14 mouse cellular contexts compared by ENCODE assay signal in the genomic region with DNA sequence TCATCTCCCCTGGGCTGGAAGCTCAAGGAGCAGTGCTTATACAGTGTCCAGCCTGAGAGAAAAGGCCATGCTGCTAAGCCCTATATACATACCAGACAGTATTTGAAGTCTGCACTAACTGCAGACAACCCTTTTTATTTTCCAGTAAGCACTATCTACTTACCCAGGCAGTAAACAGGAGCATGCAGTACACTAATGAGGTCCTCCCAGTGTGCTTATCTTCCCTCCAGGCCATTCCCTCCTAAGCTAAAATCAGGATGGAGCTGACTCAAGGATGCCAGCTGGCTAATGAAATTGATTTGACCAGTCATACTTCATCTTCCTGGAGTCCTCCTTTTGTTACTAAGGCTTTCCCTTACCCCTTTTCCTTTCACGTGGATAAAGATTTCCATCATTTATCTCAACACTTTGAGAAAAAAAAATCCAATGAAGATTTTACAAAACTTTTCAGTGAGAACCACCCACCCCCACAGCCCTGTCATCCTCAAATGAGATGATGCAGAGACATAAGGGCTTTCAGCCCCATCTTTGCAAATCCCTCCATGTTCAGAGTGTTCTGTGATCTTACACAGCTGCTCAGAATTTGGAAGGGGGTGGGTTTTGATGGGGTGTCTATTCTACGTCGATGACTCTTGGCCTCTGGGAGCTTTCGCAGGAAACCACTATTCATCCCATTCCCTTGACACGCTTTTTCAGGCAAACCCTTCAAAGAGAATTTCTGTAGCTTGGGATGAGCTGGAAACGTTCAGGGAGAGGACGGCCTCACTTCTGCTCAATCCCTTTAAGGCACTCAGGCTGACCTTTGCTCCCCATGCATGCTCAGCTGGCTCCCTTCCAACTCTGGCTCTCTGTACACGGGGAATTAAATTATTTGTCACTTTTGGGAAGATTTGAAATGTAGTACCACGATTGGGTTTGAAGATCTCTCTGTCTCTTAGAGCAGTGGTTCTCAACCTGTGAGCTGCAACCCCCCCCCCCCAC.
DNase-seq lines count a peak whose midpoint lies in the region; ATAC-seq lines count a peak whose summit lies in the region.
"Had no signal": no experiment of that assay in that cellular context is flagged by ENCODE, and none has a peak within 500 bp of the region (broad histone marks: within the 10 kb centered on the region; RNA-seq: fewer than 3 reads in every experiment).

No protein-coding gene starts in this region.

- intact Hi-C loops in gastrocnemius, postnatal 14 days (cut with DNase I; ENCODE audit: low total_unique reads): loop anchor here (5.0 kb wide), 1 partner anchor 273 kb away; no protein-coding TSS in a partner anchor
- intact Hi-C loops in gastrocnemius, postnatal 36 days (cut with DNase I): loop anchor here (5.0 kb wide), 1 partner anchor 268 kb away; no protein-coding TSS in a partner anchor

- no peak for ATAC-seq in liver, embryonic 12.5 days
- peak; percentile 42; the same call in 1 of the 2 replicates for ATAC-seq in intestine, embryonic 16.5 days
- ATAC-seq: forebrain, embryonic 14.5 days had no signal

- H3K4me2 ChIP-seq in liver, embryonic 12.5 days: no peak overlapping the region
- no peak overlapping the region for H3K4me2 ChIP-seq in intestine, embryonic 16.5 days (ENCODE audit: low read depth, low read length)
- H3K4me2 ChIP-seq: embryonic facial prominence, embryonic 12.5 days; neural tube, embryonic 15.5 days had no signal

- H3K27ac ChIP-seq in liver, embryonic 12.5 days: peak overlapping the region; percentile 40
- peak overlapping the region; percentile 26; the same call in 1 of the 2 replicates for H3K27ac ChIP-seq in intestine, embryonic 16.5 days (ENCODE audit: low read length)
- H3K27ac ChIP-seq: embryonic facial prominence, embryonic 12.5 days; macrophage; neural tube, embryonic 15.5 days had no signal

- H3K9ac ChIP-seq in liver, embryonic 12.5 days: no peak overlapping the region
- no peak overlapping the region for H3K9ac ChIP-seq in intestine, embryonic 16.5 days (ENCODE audit: low read depth, low read length)
- H3K9ac ChIP-seq: embryonic facial prominence, embryonic 12.5 days; neural tube, embryonic 15.5 days had no signal

- no peaks in the 10 kb centered on the region for H3K36me3 ChIP-seq in liver, embryonic 12.5 days
- H3K36me3 ChIP-seq in intestine, embryonic 16.5 days (ENCODE audit: control insufficient read depth, insufficient read depth, low read length): no peaks in the 10 kb centered on the region
- H3K36me3 ChIP-seq: embryonic facial prominence, embryonic 12.5 days; neural tube, embryonic 15.5 days had no signal

- H3K4me1 ChIP-seq in liver, embryonic 12.5 days: no peaks in the 10 kb centered on the region
- H3K4me1 ChIP-seq in intestine, embryonic 16.5 days (ENCODE audit: control insufficient read depth, insufficient read depth, low read length): peaks cover 9% of the 10 kb centered on the region; the same call in 1 of the 2 replicates
- H3K4me1 ChIP-seq: embryonic facial prominence, embryonic 12.5 days; neural tube, embryonic 15.5 days had no signal

- no peaks in the 10 kb centered on the region for H3K27me3 ChIP-seq in liver, embryonic 12.5 days (replicated peaks)
- no peaks in the 10 kb centered on the region for H3K27me3 ChIP-seq in intestine, embryonic 16.5 days (replicated peaks; ENCODE audit: control insufficient read depth, insufficient read depth, low read length)
- H3K27me3 ChIP-seq: embryonic facial prominence, embryonic 12.5 days; neural tube, embryonic 15.5 days had no signal

- WGBS in liver, embryonic 12.5 days (ENCODE audit: insufficient replicate concordance): 55% methylated on average over 9 of the region's 9 CpGs
- WGBS in intestine, embryonic 16.5 days: 35% methylated on average over 9 of the region's 9 CpGs

- no peaks in the 10 kb centered on the region for H3K9me3 ChIP-seq in liver, embryonic 12.5 days (replicated peaks)
- no peaks in the 10 kb centered on the region for H3K9me3 ChIP-seq in intestine, embryonic 16.5 days (ENCODE audit: control insufficient read depth, low read length)
- H3K9me3 ChIP-seq: embryonic facial prominence, embryonic 12.5 days; neural tube, embryonic 15.5 days had no signal

- H3K4me3 ChIP-seq in liver, embryonic 12.5 days: no peak overlapping the region
- H3K4me3 ChIP-seq in intestine, embryonic 16.5 days (ENCODE audit: low read length): no peak overlapping the region
- H3K4me3 ChIP-seq: embryonic facial prominence, embryonic 12.5 days; neural tube, embryonic 15.5 days had no signal

- peak; percentile 15 for DNase-seq in gastrocnemius, postnatal 14 days
- no peak for DNase-seq in gastrocnemius, postnatal 36 days
- no peak for DNase-seq in liver
- peak; percentile 63 to 65 for DNase-seq in lung, postnatal 4 days
- DNase-seq in thymus, postnatal 25 days: no peak
- no peak for DNase-seq in gastrocnemius, postnatal 10 days
- DNase-seq: heart, postnatal 36 days; right cerebral cortex, postnatal 25 days had no signal

Comparison
In these comparisons a context has a peak if more than half of its experiments do, and no peak if none do; other contexts are left out.
1. DNase-seq: peak in gastrocnemius, postnatal 14 days (single experiment) and lung, postnatal 4 days (2 of 2); none in gastrocnemius, postnatal 36 days (0 of 2), liver (single experiment), thymus, postnatal 25 days (single experiment) and gastrocnemius, postnatal 10 days (single experiment).